Mouse (Mus musculus): ENCODE measurements around the gene Upk3b. TPM values are rescaled to one million over a fixed set of nuclear protein-coding genes. Genes with fewer than 3 reads are reported as not detected.

The Upk3b gene
- polyA plus RNA-seq, 1 experiment, result 0.34 TPM

- no peaks in the 10 kb centered on the region for H3K9me3 ChIP-seq (replicated peaks; ENCODE audit: control insufficient read depth, insufficient read depth, low read length, poor library complexity, severe bottlenecking)
- no peaks in the 10 kb centered on the region for H3K36me3 ChIP-seq (ENCODE audit: control insufficient read depth, insufficient read depth, low read length, poor library complexity, severe bottlenecking)
- H3K27me3 ChIP-seq (ENCODE audit: control insufficient read depth, insufficient read depth, low read length, poor library complexity, severe bottlenecking), result no peaks in the 10 kb centered on the region
- no peak overlapping the region for H3K27ac ChIP-seq (ENCODE audit: insufficient read depth, low read length)
- TF ChIP-seq EP300 (IDR thresholded peaks at IDR 0.05; ENCODE audit: insufficient read depth, low read depth, low read length) (no peak), POLR2A (IDR thresholded peaks at IDR 0.05; ENCODE audit: insufficient read depth, low read length) (no peak), CTCF (IDR thresholded peaks at IDR 0.05; ENCODE audit: low read depth, low read length) (no peak)
- no peak overlapping the region for H3K4me3 ChIP-seq (ENCODE audit: low read depth, low read length)
- H3K9ac ChIP-seq (ENCODE audit: low read depth, poor library complexity, severe bottlenecking), result no peak overlapping the region
- peaks cover 6% of the 10 kb centered on the region for H3K4me1 ChIP-seq (ENCODE audit: control insufficient read depth, insufficient read depth, low read length)
These were observed 35.2 kb downstream of the Upk3b start for GRCm38 (mm10) chr5:136073526-136073925.

GRCm38 (mm10) chr5:136075076-136075475 is 36.8 kb downstream of the Upk3b start:
- Histone ChIP-seq H3K9ac (ENCODE audit: low read depth, poor library complexity, severe bottlenecking) (no peak overlapping the region), H3K27ac (ENCODE audit: insufficient read depth, low read length) (no peak overlapping the region), H3K4me3 (ENCODE audit: low read depth, low read length) (no peak overlapping the region), H3K36me3 (ENCODE audit: control insufficient read depth, insufficient read depth, low read length, poor library complexity, severe bottlenecking) (no peaks in the 10 kb centered on the region), H3K4me1 (ENCODE audit: control insufficient read depth, insufficient read depth, low read length) (peaks cover 6% of the 10 kb centered on the region), H3K9me3 (replicated peaks; ENCODE audit: control insufficient read depth, insufficient read depth, low read length, poor library complexity, severe bottlenecking) (no peaks in the 10 kb centered on the region), H3K27me3 (ENCODE audit: control insufficient read depth, insufficient read depth, low read length, poor library complexity, severe bottlenecking) (no peaks in the 10 kb centered on the region)
- TF ChIP-seq CTCF (IDR thresholded peaks at IDR 0.05; ENCODE audit: low read depth, low read length) (no peak), EP300 (IDR thresholded peaks at IDR 0.05; ENCODE audit: insufficient read depth, low read depth, low read length) (no peak), POLR2A (IDR thresholded peaks at IDR 0.05; ENCODE audit: insufficient read depth, low read length) (no peak)

GRCm38 (mm10) chr5:136076284-136076683 is 38.0 kb downstream of the Upk3b start:
- peaks cover 6% of the 10 kb centered on the region for H3K4me1 ChIP-seq (ENCODE audit: control insufficient read depth, insufficient read depth, low read length)
- no peak overlapping the region for H3K9ac ChIP-seq (ENCODE audit: low read depth, poor library complexity, severe bottlenecking)
- no peaks in the 10 kb centered on the region for H3K9me3 ChIP-seq (replicated peaks; ENCODE audit: control insufficient read depth, insufficient read depth, low read length, poor library complexity, severe bottlenecking)
- no peaks in the 10 kb centered on the region for H3K36me3 ChIP-seq (ENCODE audit: control insufficient read depth, insufficient read depth, low read length, poor library complexity, severe bottlenecking)
- peak overlapping the region; percentile 43; the same call in 1 of the 2 replicates for H3K27ac ChIP-seq (ENCODE audit: insufficient read depth, low read length)
- no peaks in the 10 kb centered on the region for H3K27me3 ChIP-seq (ENCODE audit: control insufficient read depth, insufficient read depth, low read length, poor library complexity, severe bottlenecking)
- no peak overlapping the region for H3K4me3 ChIP-seq (ENCODE audit: low read depth, low read length)
- TF ChIP-seq CTCF (IDR thresholded peaks at IDR 0.05; ENCODE audit: low read depth, low read length), result no peak

GRCm38 (mm10) chr5:136077001-136077550 is 38.8 kb downstream of the Upk3b start:
- Histone ChIP-seq H3K27me3 (ENCODE audit: control insufficient read depth, insufficient read depth, low read length, poor library complexity, severe bottlenecking) (no peaks in the 10 kb centered on the region), H3K9me3 (replicated peaks; ENCODE audit: control insufficient read depth, insufficient read depth, low read length, poor library complexity, severe bottlenecking) (no peaks in the 10 kb centered on the region), H3K27ac (ENCODE audit: insufficient read depth, low read length) (no peak overlapping the region), H3K4me1 (ENCODE audit: control insufficient read depth, insufficient read depth, low read length) (peaks cover 6% of the 10 kb centered on the region), H3K4me3 (ENCODE audit: low read depth, low read length) (no peak overlapping the region), H3K36me3 (ENCODE audit: control insufficient read depth, insufficient read depth, low read length, poor library complexity, severe bottlenecking) (no peaks in the 10 kb centered on the region), H3K9ac (ENCODE audit: low read depth, poor library complexity, severe bottlenecking) (no peak overlapping the region)
- TF ChIP-seq EP300 (IDR thresholded peaks at IDR 0.05; ENCODE audit: insufficient read depth, low read depth, low read length) (no peak), POLR2A (IDR thresholded peaks at IDR 0.05; ENCODE audit: insufficient read depth, low read length) (no peak), CTCF (IDR thresholded peaks at IDR 0.05; ENCODE audit: low read depth, low read length) (no peak)

GRCm38 (mm10) chr5:136078136-136078535 is 39.8 kb downstream of the Upk3b start:
- TF ChIP-seq CTCF (IDR thresholded peaks at IDR 0.05; ENCODE audit: low read depth, low read length) (no peak), EP300 (IDR thresholded peaks at IDR 0.05; ENCODE audit: insufficient read depth, low read depth, low read length) (no peak), POLR2A (IDR thresholded peaks at IDR 0.05; ENCODE audit: insufficient read depth, low read length) (no peak)
- H3K27me3 ChIP-seq (ENCODE audit: control insufficient read depth, insufficient read depth, low read length, poor library complexity, severe bottlenecking), result no peaks in the 10 kb centered on the region
- no peak overlapping the region for H3K27ac ChIP-seq (ENCODE audit: insufficient read depth, low read length)
- H3K4me3 ChIP-seq (ENCODE audit: low read depth, low read length), result no peak overlapping the region
- H3K9ac ChIP-seq (ENCODE audit: low read depth, poor library complexity, severe bottlenecking), result no peak overlapping the region
- H3K36me3 ChIP-seq (ENCODE audit: control insufficient read depth, insufficient read depth, low read length, poor library complexity, severe bottlenecking), result no peaks in the 10 kb centered on the region
- no peaks in the 10 kb centered on the region for H3K9me3 ChIP-seq (replicated peaks; ENCODE audit: control insufficient read depth, insufficient read depth, low read length, poor library complexity, severe bottlenecking)
- H3K4me1 ChIP-seq (ENCODE audit: control insufficient read depth, insufficient read depth, low read length), result peaks cover 6% of the 10 kb centered on the region

GRCm38 (mm10) chr5:136082345-136082744 is 44.0 kb downstream of the Upk3b start:
- no peaks in the 10 kb centered on the region for H3K36me3 ChIP-seq (ENCODE audit: control insufficient read depth, insufficient read depth, low read length, poor library complexity, severe bottlenecking)
- no peak overlapping the region for H3K9ac ChIP-seq (ENCODE audit: low read depth, poor library complexity, severe bottlenecking)
- H3K9me3 ChIP-seq (replicated peaks; ENCODE audit: control insufficient read depth, insufficient read depth, low read length, poor library complexity, severe bottlenecking), result no peaks in the 10 kb centered on the region
- TF ChIP-seq CTCF (IDR thresholded peaks at IDR 0.05; ENCODE audit: low read depth, low read length), result peak; percentile 7
- no peak for TF ChIP-seq EP300 (IDR thresholded peaks at IDR 0.05; ENCODE audit: insufficient read depth, low read depth, low read length)
- H3K27me3 ChIP-seq (ENCODE audit: control insufficient read depth, insufficient read depth, low read length, poor library complexity, severe bottlenecking), result no peaks in the 10 kb centered on the region
- no peak overlapping the region for H3K27ac ChIP-seq (ENCODE audit: insufficient read depth, low read length)
- H3K4me3 ChIP-seq (ENCODE audit: low read depth, low read length), result no peak overlapping the region
- no peaks in the 10 kb centered on the region for H3K4me1 ChIP-seq (ENCODE audit: control insufficient read depth, insufficient read depth, low read length)
